Mouse (Mus musculus): ENCODE measurements around the gene Fam19a2. TPM values are rescaled to one million over a fixed set of nuclear protein-coding genes. Genes with fewer than 3 reads are reported as not detected.

Fam19a2 gene
- polyA plus RNA-seq (2012; rRNA removed): 2.0 and 5.0 TPM in 2 replicates

GRCm38 (mm10) chr10:123263876-123264309 is at the start of gene Fam19a2:
TSS of gene Fam19a2 (plus strand) at chr10:123263996.

Other genes with a start within 250 kb of the Fam19a2 start
- 49.0 and 58.4 TPM in 2 replicates for gene Mon2, start 187.5 kb upstream of the Fam19a2 start, polyA plus RNA-seq (2012; rRNA removed)
- 63.0 and 65.8 TPM in 2 replicates for gene Usp15, start 67.0 kb upstream of the Fam19a2 start, polyA plus RNA-seq (2012; rRNA removed)

Data from central nervous system, embryonic 11.5 days (tissue).